Mouse (Mus musculus) olfactory bulb, adult 2 months (tissue): ENCODE measurements around the gene Gm49361.

Experiments used
- CTCF ChIP-seq: fragments of 200-500 bp; IDR thresholded peaks from 2 replicates; pipeline ENCODE4 v1.5.1; 2012; ENCODE audit warnings: low read depth, mild to moderate bottlenecking, low read length, moderate library complexity; ENCODE audit not compliant: insufficient read depth
- POLR2A ChIP-seq: fragments of 200-500 bp; IDR thresholded peaks from 2 replicates; pipeline ENCODE4 v1.6.1; 2012; ENCODE audit warnings: mild to moderate bottlenecking, low read depth, low read length, moderate library complexity; ENCODE audit not compliant: insufficient read depth

DNA sequence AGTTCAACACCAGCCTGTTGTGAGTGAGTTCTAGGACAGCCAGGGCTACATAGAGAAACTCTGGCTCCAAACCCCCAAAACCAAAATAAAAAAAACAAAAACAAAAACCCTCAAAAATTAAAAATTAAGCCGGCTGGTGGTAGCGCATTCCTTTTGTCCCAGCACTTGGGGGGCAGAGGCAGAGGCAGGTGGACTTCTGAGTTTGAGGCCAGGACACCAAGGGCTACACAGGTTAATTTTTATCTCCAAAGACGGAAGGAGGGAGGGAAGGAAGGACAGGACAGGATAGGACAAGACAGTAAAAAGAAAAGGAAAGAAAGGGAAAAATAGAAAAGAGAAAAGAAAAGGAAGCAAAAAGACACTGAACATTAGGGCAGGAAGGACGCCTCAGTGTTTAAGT, 63.2 kb downstream of the Gm49361 start:
- TF ChIP-seq CTCF, result no peak
- no peak for TF ChIP-seq POLR2A
